Mouse (Mus musculus): Measurements from ENCODE around the gene Fam213b. TPM values are rescaled to one million over a fixed set of nuclear protein-coding genes. Genes with fewer than 3 reads are reported as not detected.

Gene Fam213b
- polyA plus RNA-seq, 1 experiment = 5.7 TPM

DNA sequence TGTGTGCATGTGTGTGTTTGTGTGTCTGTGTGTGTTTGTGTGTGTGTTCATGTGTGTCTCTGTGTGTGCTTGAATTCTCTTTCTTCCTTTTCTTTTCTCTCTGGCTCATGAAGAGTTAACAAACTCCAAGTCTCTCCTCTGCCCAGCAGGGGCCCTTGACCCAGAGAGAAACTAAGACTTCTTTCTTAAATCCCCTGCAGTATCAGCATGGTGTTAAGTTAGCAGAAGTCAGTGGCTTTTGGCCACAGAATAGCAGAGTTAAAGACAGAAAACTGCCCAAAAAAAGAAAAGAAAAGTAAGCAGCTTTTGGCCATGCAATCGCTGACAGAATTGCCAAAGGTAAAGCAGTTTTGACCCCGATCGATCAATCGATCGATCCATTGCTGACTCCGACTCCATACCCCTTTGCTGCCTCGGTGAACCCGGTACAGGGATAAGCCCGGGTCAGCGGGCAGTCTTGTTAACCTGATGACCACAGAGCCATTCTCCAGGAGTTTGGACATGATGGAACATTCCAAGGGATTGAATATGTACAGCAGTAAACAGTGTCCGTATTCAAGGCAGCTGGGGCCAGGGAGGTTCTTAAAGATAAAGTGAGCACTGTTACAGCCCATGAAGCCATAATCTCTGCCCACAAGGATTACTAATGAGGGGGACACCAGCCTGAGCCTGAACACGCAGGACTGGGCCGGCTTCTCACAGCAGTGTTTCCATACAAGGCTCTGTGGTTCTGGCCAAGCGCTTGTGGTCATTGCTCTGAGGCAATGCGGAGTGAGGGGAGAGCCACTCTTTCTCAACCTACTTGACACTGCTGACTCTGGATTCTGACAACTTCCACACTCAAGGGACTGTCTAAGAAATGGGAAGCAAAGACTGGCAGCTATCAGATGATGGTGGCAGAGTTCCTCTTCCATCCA is 11.9 kb upstream of the Fam213b start:
- no peak overlapping the region for H3K4me3 ChIP-seq
- H3K27me3 ChIP-seq (ENCODE audit: control insufficient read depth, insufficient read depth, insufficient read length) = peaks cover 18% of the 10 kb centered on the region
- H3K79me2 ChIP-seq (ENCODE audit: control insufficient read depth, insufficient read depth) = no peaks in the 10 kb centered on the region
- H3ac ChIP-seq (ENCODE audit: control insufficient read depth, insufficient read length) = no peak overlapping the region
- TF ChIP-seq TCF12 (IDR thresholded peaks at IDR 0.05; ENCODE audit: insufficient read depth, poor library complexity, severe bottlenecking) (no peak), CEBPB (IDR thresholded peaks at IDR 0.05; ENCODE audit: insufficient read depth, poor library complexity, severe bottlenecking) (no peak), POLR2AphosphoS2 (IDR thresholded peaks at IDR 0.05; ENCODE audit: insufficient read length, low read depth) (no peak), MYOG (IDR thresholded peaks at IDR 0.05; ENCODE audit: control insufficient read depth in 1 of 3, insufficient read depth in 1 of 3, insufficient read length in 2 of 3, low read depth in 2 of 3) (no peak), POLR2A (IDR thresholded peaks at IDR 0.05; ENCODE audit: insufficient read length, low read depth) (no peak), TCF3 (IDR thresholded peaks at IDR 0.05; ENCODE audit: insufficient read length, low read depth) (no peak)
- no peaks in the 10 kb centered on the region for H3K36me3 ChIP-seq (ENCODE audit: control insufficient read depth, insufficient read depth)
- no peak overlapping the region for H3K4me2 ChIP-seq (ENCODE audit: low read depth)

DNA sequence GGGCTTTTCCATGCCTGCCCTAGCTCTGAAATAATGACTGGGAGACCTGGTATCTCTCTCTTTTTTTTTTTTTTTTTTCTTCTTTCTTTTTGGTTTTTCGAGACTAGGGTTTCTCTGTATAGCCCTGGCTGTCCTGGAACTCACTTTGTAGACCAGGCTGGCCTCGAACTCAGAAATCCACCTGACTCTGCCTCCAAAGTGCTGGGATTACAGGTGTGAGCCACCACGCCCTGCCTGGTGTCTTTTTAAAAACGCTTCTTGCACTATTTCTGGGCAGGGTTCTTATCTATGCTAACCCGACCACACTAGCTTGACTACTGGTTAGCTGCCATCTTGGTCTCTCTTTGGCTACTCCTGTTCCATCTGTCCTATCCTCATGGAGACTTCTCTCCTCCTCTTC is 9.6 kb upstream of the Fam213b start:
- Histone ChIP-seq H3K79me2 (ENCODE audit: control insufficient read depth, insufficient read depth) (no peaks in the 10 kb centered on the region), H3K4me2 (ENCODE audit: low read depth) (no peak overlapping the region), H3K36me3 (ENCODE audit: control insufficient read depth, insufficient read depth) (no peaks in the 10 kb centered on the region), H3K27me3 (ENCODE audit: control insufficient read depth, insufficient read depth, insufficient read length) (peaks cover 28% of the 10 kb centered on the region), H3K4me3 (no peak overlapping the region), H3ac (ENCODE audit: control insufficient read depth, insufficient read length) (no peak overlapping the region)
- TF ChIP-seq POLR2A (IDR thresholded peaks at IDR 0.05; ENCODE audit: insufficient read length, low read depth) = no peak
- no peak for TF ChIP-seq CEBPB (IDR thresholded peaks at IDR 0.05; ENCODE audit: insufficient read depth, poor library complexity, severe bottlenecking)
- TF ChIP-seq E2F4 (IDR thresholded peaks at IDR 0.05; ENCODE audit: insufficient read depth) = no peak
- TF ChIP-seq USF1 (IDR thresholded peaks at IDR 0.05; ENCODE audit: low read depth) = no peak
- no peak for TF ChIP-seq MYOG (IDR thresholded peaks at IDR 0.05; ENCODE audit: control insufficient read depth in 1 of 3, insufficient read depth in 1 of 3, insufficient read length in 2 of 3, low read depth in 2 of 3)
- TF ChIP-seq REST (IDR thresholded peaks at IDR 0.05; ENCODE audit: insufficient read depth, insufficient read length) = no peak
- TF ChIP-seq SRF (IDR thresholded peaks at IDR 0.05; ENCODE audit: control insufficient read depth, insufficient read length, low read depth) = no peak
- TF ChIP-seq TCF3 (IDR thresholded peaks at IDR 0.05; ENCODE audit: insufficient read length, low read depth) = no peak

DNA sequence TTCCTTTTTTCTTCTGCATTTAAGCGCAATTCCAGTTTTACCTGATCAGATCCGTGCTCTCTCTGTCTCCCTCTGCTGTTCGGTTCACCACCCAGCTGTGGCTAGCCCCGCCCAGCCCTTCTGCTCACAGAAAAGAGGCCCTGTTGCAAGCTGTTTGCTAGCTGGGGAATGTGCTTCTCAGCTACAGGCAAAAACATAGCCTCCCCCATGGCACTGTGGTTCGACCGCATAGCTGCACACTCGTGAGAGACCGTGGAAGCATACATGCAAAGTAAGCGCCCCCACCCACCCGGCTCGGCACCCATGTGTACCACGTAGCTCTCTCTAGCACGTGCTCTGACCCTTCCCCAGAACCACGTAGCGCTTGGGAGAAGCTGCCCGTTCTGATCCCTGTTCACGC is 8.9 kb upstream of the Fam213b start:
- TF ChIP-seq TCF12 (IDR thresholded peaks at IDR 0.05; ENCODE audit: insufficient read depth, poor library complexity, severe bottlenecking) = no peak
- no peak for TF ChIP-seq E2F4 (IDR thresholded peaks at IDR 0.05; ENCODE audit: insufficient read depth)
- no peak for TF ChIP-seq SRF (IDR thresholded peaks at IDR 0.05; ENCODE audit: control insufficient read depth, insufficient read length, low read depth)
- TF ChIP-seq USF1 (IDR thresholded peaks at IDR 0.05; ENCODE audit: low read depth) = no peak
- Histone ChIP-seq H3K4me2 (ENCODE audit: low read depth) (no peak overlapping the region), H3K27me3 (ENCODE audit: control insufficient read depth, insufficient read depth, insufficient read length) (peaks cover 27% of the 10 kb centered on the region), H3ac (ENCODE audit: control insufficient read depth, insufficient read length) (no peak overlapping the region), H3K79me2 (ENCODE audit: control insufficient read depth, insufficient read depth) (no peaks in the 10 kb centered on the region), H3K4me3 (no peak overlapping the region), H3K36me3 (ENCODE audit: control insufficient read depth, insufficient read depth) (no peaks in the 10 kb centered on the region)

DNA sequence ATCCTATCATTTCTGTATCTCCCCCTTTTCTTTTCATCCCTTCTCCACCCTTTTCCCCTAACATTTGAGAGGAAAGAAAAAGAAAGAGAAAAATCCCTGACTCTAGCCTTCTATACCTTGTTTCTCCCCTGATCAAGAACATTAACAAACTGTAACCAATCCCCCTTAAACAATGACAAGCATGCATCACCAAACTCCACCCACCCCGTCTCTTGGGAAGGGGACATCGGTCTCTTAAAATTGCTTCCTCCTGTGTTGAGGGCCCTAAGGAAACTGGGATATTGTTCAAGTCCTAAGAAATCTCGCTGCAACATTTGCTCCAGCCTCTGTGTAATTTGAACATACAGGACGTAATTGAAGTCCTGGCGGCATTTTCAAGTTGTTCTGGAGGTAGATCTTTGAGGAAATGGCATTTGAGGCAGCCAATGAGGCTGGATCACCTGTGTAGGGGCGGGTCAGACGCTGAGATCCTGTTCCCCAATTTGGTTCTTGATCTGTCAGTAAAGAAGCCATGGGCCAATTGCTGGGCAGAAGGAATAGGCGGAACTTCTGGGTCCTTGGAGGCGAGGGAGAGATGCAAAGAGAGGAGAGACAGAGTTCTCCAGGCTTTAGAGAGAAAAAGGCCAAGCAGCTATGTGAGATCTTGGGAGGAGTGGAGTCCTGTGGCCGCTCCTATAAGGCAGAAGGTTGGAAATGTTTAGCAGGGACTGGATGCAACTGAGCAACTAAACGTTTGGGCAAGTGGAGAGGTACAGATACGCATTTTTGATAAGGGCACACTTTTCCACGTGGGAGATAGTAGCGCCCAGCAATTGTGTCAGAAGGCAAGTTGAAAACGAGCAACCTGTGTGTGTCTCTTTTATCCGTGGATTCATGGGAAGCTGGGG is 5.5 kb upstream of the Fam213b start:
- Histone ChIP-seq H3K36me3 (ENCODE audit: control insufficient read depth, insufficient read depth) (no peaks in the 10 kb centered on the region), H3K4me2 (ENCODE audit: low read depth) (no peak overlapping the region), H3K79me2 (ENCODE audit: control insufficient read depth, insufficient read depth) (no peaks in the 10 kb centered on the region), H3ac (ENCODE audit: control insufficient read depth, insufficient read length) (no peak overlapping the region), H3K27me3 (ENCODE audit: control insufficient read depth, insufficient read depth, insufficient read length) (peaks cover 35% of the 10 kb centered on the region), H3K4me3 (no peak overlapping the region)
- TF ChIP-seq SRF (IDR thresholded peaks at IDR 0.05; ENCODE audit: control insufficient read depth, insufficient read length, low read depth) (no peak), MYOG (IDR thresholded peaks at IDR 0.05; ENCODE audit: control insufficient read depth in 1 of 3, insufficient read depth in 1 of 3, insufficient read length in 2 of 3, low read depth in 2 of 3) (no peak), MAX (IDR thresholded peaks at IDR 0.05; ENCODE audit: low read depth) (no peak), REST (IDR thresholded peaks at IDR 0.05; ENCODE audit: insufficient read depth, insufficient read length) (no peak), TCF12 (IDR thresholded peaks at IDR 0.05; ENCODE audit: insufficient read depth, poor library complexity, severe bottlenecking) (no peak), POLR2AphosphoS2 (IDR thresholded peaks at IDR 0.05; ENCODE audit: insufficient read length, low read depth) (no peak), USF1 (IDR thresholded peaks at IDR 0.05; ENCODE audit: low read depth) (no peak), POLR2A (IDR thresholded peaks at IDR 0.05; ENCODE audit: insufficient read length, low read depth) (no peak)

DNA sequence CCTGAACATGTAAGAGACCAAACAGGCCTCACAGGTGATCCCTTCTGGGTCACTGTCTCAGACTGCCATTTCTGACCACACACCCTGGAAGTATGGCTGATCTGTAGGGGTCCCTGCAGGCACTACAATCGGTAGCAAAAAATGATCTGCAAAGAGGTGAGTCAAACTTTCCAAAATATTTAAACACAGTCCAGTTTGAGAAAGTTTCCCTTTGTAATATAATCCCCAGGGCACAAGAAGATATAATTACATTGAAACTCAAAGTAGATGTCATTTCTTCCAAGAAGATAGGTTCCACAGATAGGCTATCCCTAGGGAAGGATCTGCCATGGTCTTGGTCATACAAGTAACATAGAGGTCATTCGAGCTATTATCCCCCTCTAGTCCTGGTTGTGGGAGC is 3.4 kb upstream of the Fam213b start:
- Histone ChIP-seq H3ac (ENCODE audit: control insufficient read depth, insufficient read length) (no peak overlapping the region), H3K79me2 (ENCODE audit: control insufficient read depth, insufficient read depth) (no peaks in the 10 kb centered on the region), H3K4me2 (ENCODE audit: low read depth) (no peak overlapping the region), H3K4me3 (no peak overlapping the region), H3K27me3 (ENCODE audit: control insufficient read depth, insufficient read depth, insufficient read length) (peaks cover 49% of the 10 kb centered on the region), H3K36me3 (ENCODE audit: control insufficient read depth, insufficient read depth) (no peaks in the 10 kb centered on the region)
- TF ChIP-seq POLR2A (IDR thresholded peaks at IDR 0.05; ENCODE audit: insufficient read length, low read depth) (no peak), CEBPB (IDR thresholded peaks at IDR 0.05; ENCODE audit: insufficient read depth, poor library complexity, severe bottlenecking) (no peak), MYOD1 (IDR thresholded peaks at IDR 0.05; ENCODE audit: control insufficient read depth in 1 of 3, insufficient read length in 2 of 3, low read depth in 2 of 3) (no peak), REST (IDR thresholded peaks at IDR 0.05; ENCODE audit: insufficient read depth, insufficient read length) (no peak)

Measured in myocyte (in vitro differentiated cells).